Mouse (Mus musculus) C2C12 (cell line): ENCODE results near the gene Bmpr1a.

Source experiments
- CEBPB ChIP-seq: IDR thresholded peaks from one replicate; pipeline ENCODE4 v1.6.1; 2011; ENCODE audit warnings: low read depth, mild to moderate bottlenecking, control low read depth, moderate library complexity
- CTCF ChIP-seq: IDR thresholded peaks from one replicate; pipeline ENCODE4 v1.5.1; 2011; ENCODE audit not compliant: control insufficient read depth, insufficient read depth, insufficient read length
- FOSL1 ChIP-seq: IDR thresholded peaks from one replicate; pipeline ENCODE4 v1.8.0; 2011; ENCODE audit warnings: mild to moderate bottlenecking, low read length; ENCODE audit not compliant: poor library complexity, insufficient read depth, severe bottlenecking
- MAX ChIP-seq: IDR thresholded peaks from one replicate; pipeline ENCODE4 v1.6.1; 2011; ENCODE audit warnings: mild to moderate bottlenecking, control low read depth
- MYOG ChIP-seq: IDR thresholded peaks from one replicate; pipeline ENCODE4 v1.6.1; 2011; ENCODE audit not compliant: control insufficient read depth, insufficient read length; ENCODE audit errors: extremely low read depth
- USF1 ChIP-seq: IDR thresholded peaks from one replicate; pipeline ENCODE4 v1.6.1; 2011; ENCODE audit warnings: low read depth, mild to moderate bottlenecking, control low read depth, moderate library complexity

DNA sequence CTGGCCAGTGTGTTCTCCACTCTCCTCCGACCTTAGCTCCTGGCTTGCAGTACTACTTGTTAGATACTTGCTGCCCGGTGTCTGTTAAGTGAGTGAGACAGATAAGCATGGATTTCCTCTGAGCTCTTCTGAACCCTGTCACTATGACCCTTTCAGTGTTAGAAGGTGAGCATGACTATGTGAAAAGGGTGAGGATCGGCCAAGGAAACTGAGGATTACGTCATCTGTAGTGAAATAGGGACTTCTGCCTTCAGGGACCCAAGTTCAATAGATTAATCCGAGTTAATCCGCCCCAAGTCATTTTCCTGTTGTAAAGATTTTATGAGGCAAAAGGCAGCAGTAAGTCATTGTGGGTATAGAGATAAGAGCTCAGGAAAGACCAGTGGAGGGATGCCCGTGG lies 2.2 kb upstream of the Bmpr1a start:
- TF ChIP-seq CTCF: no peak
- no peak for TF ChIP-seq USF1
- TF ChIP-seq MAX: no peak
- no peak for TF ChIP-seq MYOG
- no peak for TF ChIP-seq CEBPB
- TF ChIP-seq FOSL1: no peak
